Mouse (Mus musculus): ENCODE data around the gene Shank2.
A peak's percentile ranks its signal among the peaks of the same experiment; 100 is the strongest.

The Shank2 gene

GRCm38 (mm10) chr7:144338694-144339093 is 337.0 kb downstream of the Shank2 start:
- no peak for DNase-seq (ENCODE audit: low spot score)

DNA sequence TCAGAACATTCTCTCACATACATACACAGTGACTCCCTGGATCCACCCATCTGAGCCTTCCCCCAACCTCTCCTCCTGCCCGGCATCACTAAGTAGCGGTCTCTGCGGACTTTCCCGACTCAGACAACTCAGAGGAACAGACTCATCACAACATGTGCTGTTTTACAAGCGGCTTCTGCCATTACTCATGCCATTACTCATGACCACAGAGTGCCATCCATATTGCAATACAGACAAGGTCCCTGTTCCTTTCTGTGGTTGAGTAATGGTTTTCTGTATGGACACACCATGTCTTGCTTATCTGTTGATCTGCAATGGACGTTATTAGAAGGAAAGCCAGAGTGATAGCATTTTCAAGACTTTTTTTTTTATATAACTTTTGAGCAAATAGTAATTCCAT is 338.6 kb downstream of the Shank2 start:
- no peak for DNase-seq (ENCODE audit: low spot score)

DNA sequence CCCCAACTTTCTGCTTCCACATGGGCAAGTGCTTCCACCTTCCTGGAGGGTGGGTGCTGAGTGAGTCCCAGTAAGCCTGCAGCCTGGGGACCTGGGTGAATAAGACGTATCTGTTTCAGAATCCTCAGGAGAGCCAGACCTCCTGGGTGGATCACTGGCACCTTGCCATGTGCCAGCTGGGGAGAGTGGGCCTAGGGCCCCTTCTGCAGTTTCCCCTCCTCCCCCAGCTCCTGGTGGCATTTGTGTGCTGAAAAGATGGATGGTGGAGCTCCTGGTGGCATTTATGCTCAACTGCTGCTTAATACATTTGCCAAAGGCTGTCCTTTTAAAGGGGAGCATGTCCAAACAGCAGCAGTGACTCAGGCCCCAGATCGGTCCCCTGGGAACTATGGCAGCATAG is 364.4 kb downstream of the Shank2 start:
- peak; percentile 31 for DNase-seq (ENCODE audit: low spot score)

DNA sequence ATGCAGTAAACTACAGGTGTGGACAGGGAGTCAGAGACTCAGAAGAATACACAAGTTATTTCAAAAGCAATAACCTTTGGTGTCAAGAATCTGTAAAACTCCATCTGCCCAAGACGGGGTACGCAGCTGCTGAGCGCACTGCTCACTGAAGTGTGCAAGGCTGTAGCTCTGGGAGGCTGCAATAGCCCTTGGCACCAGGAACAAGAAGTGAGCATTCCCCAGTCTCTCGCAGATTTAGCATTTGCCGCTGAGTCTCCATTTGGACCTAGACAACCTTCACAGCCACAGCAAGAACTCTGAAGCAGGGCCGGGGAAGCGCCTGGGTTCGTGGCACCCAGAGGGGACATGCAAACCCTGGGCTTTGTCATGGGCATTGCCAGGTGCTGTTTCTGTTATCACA is 371.3 kb downstream of the Shank2 start:
- no peak for DNase-seq (ENCODE audit: low spot score)

GRCm38 (mm10) chr7:144375483-144375882 is 373.8 kb downstream of the Shank2 start:
- DNase-seq (ENCODE audit: low spot score): no peak

DNA sequence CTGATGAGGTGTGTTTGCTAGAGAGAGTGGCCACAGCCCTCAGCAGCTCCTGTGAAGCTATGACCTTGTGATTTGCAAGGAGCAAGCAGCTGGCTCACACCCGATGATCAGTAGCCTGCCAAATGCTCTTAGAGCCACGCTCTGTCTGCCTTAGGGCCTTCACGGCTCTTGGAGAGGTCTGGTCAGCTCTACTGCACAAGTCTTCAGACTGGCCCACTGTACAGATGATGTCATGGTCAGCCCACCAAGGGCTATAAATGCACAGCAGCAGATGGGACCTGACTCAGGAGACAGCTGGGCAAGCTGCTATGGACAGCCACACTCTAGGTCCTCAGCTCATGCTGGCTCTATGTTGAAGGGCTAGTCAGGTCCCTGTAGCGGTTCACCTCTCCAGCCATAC is 376.5 kb downstream of the Shank2 start:
- DNase-seq (ENCODE audit: low spot score): no peak

GRCm38 (mm10) chr7:144379243-144379884 is 377.6 kb downstream of the Shank2 start:
- DNase-seq (ENCODE audit: low spot score): no peak

DNA sequence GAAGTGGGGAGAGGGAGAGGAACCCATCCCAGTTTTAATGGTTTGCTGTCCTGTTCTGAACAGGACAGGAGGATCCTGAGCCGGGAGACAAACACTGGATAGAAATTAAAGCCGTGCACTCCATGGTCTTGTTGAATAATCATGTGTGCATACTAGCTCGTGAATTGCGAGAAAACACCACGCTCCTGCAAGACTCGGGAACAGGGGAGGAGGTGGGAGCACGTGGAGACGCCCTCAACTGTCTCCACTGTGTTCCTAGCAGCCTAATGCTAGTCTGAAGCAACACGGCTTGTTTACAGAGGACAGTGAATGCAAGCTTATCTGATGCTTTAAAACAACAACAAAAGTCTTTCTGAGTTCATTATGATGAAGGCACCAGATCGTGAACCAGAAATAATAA is 379.9 kb downstream of the Shank2 start:
- DNase-seq (ENCODE audit: low spot score): no peak

DNA sequence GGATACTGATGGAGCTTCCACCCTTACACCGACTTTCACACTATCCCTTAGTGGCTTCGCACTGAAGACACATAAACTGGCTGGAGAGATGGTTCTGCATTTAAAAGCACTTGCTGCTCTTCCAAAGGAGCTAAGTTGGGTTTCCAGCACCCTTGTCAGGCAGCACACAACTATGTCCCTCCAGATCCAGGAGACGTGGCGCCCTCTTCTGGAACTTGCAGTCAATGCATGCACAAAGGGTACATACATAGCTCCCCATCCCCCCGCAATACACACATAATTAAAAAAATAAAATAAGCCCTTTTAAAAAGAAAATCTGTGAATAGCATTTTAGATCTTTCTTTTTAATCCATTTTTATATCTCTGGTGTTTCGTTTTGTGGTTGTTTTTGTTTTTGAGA is 385.8 kb downstream of the Shank2 start:
- DNase-seq (ENCODE audit: low spot score): no peak

DNA sequence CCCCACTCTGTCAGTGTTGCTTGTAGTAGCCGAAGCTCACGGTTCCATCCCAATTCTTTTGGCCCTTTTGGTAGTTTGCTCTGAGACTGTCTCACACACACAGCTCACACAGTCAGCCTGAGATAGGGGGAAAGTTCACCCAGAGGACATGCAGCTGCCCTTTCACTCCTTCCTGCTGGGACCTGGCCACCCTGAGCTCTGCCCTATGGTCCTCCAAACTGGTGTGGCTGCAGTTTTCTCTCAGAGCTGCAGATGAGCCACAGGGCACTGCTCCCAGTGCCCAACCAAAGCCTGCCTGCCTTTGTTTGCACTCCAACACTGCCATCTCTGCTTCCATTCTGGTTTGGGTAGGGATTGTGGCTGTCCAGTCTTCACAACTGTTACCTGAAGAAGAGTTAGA is 388.0 kb downstream of the Shank2 start:
- DNase-seq (ENCODE audit: low spot score): no peak

GRCm38 (mm10) chr7:144390676-144391075 is 388.9 kb downstream of the Shank2 start:
- DNase-seq (ENCODE audit: low spot score): no peak

DNA sequence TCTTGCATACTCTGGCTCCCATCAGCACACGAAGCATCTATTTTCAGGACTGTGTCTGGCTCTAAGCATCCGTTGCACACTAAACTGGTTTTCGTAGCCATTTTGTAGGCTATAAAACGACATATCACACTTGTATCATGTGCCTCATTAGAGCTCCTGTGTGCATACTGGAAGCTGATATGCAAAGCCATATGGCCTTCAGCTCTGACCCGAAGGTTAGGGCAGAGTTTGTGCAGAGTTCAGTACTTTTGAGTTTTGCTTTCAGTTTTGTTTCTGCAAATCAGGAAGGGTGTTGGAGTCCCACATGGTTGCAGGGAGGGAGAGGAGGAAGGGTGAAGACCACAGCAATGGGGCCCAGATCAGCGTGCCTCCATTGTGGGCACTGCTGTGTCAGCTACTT is 390.0 kb downstream of the Shank2 start:
- no peak for DNase-seq (ENCODE audit: low spot score)

- no peak for DNase-seq (ENCODE audit: low spot score)
Observed at GRCm38 (mm10) chr7:144402492-144402891, 400.8 kb downstream of the Shank2 start.

GRCm38 (mm10) chr7:144407675-144408074 is 405.9 kb downstream of the Shank2 start:
- DNase-seq (ENCODE audit: low spot score): peak; percentile 48

GRCm38 (mm10) chr7:144408464-144409000 is 406.8 kb downstream of the Shank2 start:
- DNase-seq (ENCODE audit: low spot score): no peak

DNA sequence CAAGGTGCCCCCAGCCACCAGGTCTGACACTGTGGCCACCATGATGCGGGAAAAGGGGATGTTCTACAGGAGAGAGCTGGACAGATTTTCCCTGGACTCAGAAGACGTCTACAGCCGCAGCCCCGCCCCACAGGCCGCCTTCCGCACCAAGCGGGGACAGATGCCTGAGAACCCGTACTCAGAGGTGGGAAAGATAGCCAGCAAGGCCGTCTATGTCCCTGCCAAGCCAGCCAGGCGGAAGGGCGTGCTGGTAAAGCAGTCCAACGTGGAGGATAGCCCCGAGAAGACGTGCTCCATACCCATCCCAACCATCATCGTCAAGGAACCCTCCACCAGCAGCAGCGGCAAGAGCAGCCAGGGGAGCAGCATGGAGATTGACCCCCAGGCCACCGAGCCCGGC is 408.0 kb downstream of the Shank2 start:
- no peak for DNase-seq (ENCODE audit: low spot score)

- no peak for DNase-seq (ENCODE audit: low spot score)
Observed at GRCm38 (mm10) chr7:144411967-144412906, 410.5 kb downstream of the Shank2 start.

- DNase-seq (ENCODE audit: low spot score): no peak
Observed at GRCm38 (mm10) chr7:144414632-144415031, 412.9 kb downstream of the Shank2 start.

GRCm38 (mm10) chr7:144415795-144416194 is 414.1 kb downstream of the Shank2 start:
- DNase-seq (ENCODE audit: low spot score): no peak

- no peak for DNase-seq (ENCODE audit: low spot score)
Observed at GRCm38 (mm10) chr7:144417234-144417633, 415.5 kb downstream of the Shank2 start.

DNA sequence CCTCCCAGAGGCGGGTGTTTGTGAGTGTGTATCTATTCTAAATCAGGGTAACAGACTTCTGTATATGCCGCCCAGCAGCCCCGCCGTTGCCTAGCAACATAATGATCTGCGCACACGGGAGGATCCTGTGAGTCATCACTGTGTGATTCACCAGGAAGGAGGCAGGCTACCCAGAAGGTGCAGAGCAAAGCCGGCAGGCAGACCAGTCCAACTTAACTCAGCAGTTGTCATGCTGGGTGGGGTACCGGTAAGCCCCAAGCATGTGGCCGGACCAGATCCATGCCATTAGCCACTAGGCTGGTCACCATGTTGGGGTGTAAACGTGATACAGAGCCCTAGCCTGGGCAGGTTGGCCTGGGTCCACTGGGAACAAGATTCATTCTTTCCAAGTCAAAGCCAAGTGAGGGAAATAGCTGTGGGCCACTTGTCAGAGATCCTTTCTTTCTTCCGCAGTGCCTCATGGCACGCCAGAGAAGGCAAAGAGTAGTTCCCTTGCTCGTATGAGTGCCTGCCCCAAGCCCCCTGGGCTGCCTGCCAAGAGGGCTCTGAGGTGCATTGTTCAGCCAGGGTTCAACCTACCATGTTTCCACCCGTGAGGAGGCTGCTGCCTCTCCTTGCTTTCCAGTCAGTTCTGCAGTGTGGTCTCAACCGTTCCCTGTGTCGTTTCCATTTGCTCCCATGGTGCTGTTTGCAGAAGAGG is 416.1 kb downstream of the Shank2 start:
- peak; percentile 90 for DNase-seq (ENCODE audit: low spot score)

- DNase-seq (ENCODE audit: low spot score): no peak
Observed at GRCm38 (mm10) chr7:144420552-144420951, 418.8 kb downstream of the Shank2 start.

GRCm38 (mm10) chr7:144421478-144421877 is 419.8 kb downstream of the Shank2 start:
- DNase-seq (ENCODE audit: low spot score): no peak

All from layer of hippocampus, adult 11-12 months (tissue).